Mouse (Mus musculus) adrenal gland, adult 8-10 months (tissue): Measurements from ENCODE around the gene Acox3. TPM values are rescaled to one million over a fixed set of nuclear protein-coding genes. Genes with fewer than 3 reads are reported as not detected.

Source experiments
- DNase-seq: peaks from one replicate; pipeline ENCODE4 v3.0.0; 2022
- total RNA-seq, 4 experiments: library from RNA; stranded (reverse); gene quantifications; 2 replicates each; pipeline ENCODE4 v1.2.4; 2022

Acox3 gene
- total RNA-seq, 4 experiments from 2014 or later: 56.2 to 98.7 (median 78.5) TPM

DNA sequence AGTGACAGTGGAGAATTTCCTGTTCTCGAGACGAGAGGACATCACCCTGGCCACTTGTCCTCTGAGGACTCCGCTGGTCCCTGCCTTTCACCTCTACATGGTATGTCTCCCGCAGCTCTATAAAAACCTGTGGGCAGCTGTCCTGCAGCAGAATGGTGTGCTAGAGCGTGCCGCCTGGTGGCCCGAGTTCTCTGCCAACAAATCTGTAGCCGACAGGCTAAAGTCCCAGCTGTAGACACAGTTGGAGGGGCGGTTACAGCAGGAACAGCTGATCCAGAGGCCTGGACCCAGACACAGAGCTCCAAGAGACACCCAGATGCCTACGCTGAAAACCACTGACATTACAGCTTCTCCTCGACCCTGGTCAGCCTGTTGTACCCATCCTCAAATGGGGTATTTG is 29.1 kb downstream of the Acox3 start:
- DNase-seq: no peak

DNA sequence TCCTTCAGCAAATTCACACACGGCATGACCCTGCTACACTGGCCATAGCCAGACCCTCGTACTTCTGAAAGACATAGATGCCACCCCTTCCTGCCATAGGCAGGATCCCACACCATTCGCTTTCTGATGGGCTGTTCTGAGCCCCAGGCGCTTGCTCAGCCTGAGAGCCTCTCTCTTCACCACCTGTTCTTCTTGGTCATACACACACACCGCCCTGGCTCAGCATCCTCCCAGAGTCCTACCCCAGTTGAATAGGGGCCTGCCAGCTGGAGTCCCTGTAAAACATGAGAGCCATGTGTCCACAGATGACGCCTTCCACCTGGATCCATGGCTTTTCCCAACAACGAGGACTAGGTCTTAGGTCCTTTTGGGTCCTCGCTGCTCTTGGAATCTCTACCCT is 29.9 kb downstream of the Acox3 start:
- DNase-seq: no peak

GRCm38 (mm10) chr5:35616943-35617342 is 34.1 kb downstream of the Acox3 start:
- no peak for DNase-seq

- DNase-seq: no peak
These were observed 38.3 kb downstream of the Acox3 start for GRCm38 (mm10) chr5:35621114-35621513.

DNA sequence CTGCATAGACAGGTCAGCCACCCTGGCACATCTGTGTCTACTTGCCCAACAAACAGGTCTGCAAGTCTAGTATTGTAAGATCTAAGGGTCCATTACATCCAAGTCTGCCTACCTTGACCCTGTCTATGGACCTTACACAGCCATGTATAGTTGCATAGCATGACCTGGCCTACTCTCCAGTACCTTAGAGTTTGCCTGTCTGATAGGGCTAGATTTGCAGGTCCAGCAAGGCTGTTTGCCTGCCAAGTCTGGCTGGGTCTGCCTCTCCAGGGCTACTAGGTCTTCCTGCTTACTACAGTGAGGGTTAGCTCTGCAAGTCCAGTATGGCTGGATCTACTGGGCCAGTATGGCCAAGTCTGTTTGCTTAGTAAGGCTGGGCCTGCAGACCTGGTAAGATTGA is 41.0 kb downstream of the Acox3 start:
- DNase-seq: no peak

GRCm38 (mm10) chr5:35624751-35625239 is 42.0 kb downstream of the Acox3 start:
- DNase-seq: peak; percentile 45

DNA sequence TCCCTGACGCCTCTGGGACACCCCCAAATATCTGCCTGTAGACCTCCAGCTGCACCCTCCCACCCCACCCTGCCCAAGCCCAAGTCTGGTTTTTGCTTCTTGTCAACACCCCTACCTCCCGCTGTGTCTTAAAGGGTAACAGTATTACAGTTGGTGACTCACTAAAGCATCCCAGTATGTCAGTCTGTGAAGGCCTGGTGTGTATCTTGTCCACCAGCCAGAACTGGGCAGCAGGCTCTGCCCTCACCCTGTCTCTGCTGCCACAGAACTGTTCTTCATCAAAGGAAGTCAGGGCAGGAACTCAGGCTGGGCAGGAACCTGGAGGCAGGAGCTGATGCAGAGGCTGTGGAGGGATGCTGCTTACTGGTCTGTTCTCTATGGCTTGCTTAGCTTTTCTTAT is 43.6 kb downstream of the Acox3 start:
- no peak for DNase-seq

GRCm38 (mm10) chr5:35627307-35627840 is 44.5 kb downstream of the Acox3 start:
- no peak for DNase-seq

- no peak for DNase-seq
These were observed 45.8 kb downstream of the Acox3 start for GRCm38 (mm10) chr5:35628685-35629084.

DNA sequence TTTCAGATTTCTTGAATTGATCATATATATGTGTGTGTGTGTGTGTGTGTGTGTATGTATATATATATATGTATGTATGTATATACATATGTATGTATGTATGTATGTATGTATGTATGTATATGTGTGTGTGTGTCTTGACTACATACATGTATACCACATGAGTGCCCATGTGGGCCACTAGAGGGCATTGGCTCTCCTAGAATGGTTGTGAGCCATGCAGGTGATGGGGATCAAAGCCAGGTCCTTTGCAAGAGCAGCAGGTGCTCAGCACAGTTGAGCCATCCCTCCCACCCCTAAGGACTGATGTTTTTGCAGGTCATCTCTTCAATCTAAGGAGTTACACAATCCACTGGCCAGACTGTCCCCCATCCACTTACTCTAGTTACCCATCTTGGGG is 46.5 kb downstream of the Acox3 start:
- no peak for DNase-seq

DNA sequence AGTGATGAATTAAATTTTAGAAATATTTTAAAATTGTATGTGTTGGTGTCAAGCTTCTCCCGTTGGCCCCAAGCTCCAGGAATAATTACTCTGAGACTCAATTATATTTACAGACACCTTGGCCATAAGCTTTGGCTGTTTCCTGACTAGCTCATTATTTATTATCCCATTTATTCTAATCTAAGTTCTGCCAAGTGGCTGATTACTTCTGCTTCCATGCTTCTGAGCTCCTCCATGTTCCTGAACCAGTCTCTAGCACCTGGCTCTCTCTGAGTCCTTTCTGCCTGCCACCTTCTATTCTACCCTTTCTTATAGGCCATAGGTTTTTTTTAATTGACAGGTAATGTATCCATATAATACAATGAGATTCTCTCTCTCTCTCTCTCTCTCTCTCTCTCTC is 47.9 kb downstream of the Acox3 start:
- DNase-seq: no peak

GRCm38 (mm10) chr5:35631224-35631623 is 48.4 kb downstream of the Acox3 start:
- DNase-seq: no peak

GRCm38 (mm10) chr5:35631755-35632154 is 48.9 kb downstream of the Acox3 start:
- DNase-seq: no peak

DNA sequence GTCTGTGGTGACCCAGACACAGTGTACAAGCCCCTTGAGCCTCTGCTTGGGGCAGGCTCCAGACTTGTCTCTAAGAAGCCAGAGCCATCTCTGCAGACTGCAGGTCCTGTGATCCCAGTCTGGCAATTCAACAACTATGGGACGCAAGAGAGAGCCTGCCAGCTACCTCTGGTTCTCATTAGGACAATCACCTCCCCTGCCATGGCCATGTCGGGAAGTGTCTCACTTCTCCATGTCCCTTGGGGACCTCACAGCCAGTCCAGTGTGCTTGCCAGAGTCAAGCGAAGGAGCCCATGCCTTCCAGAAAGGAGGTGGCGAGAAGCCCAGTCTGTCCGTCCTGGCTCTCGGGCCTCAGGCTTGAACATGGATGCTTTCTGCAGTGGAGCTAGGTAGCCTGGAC is 50.0 kb downstream of the Acox3 start:
- DNase-seq: no peak

- peak; percentile 89 for DNase-seq
These were observed 53.2 kb downstream of the Acox3 start for GRCm38 (mm10) chr5:35636016-35636415.

- no peak for DNase-seq
These were observed 59.2 kb downstream of the Acox3 start for GRCm38 (mm10) chr5:35641961-35642584.

GRCm38 (mm10) chr5:35643401-35644048 is 60.7 kb downstream of the Acox3 start:
- no peak for DNase-seq

DNA sequence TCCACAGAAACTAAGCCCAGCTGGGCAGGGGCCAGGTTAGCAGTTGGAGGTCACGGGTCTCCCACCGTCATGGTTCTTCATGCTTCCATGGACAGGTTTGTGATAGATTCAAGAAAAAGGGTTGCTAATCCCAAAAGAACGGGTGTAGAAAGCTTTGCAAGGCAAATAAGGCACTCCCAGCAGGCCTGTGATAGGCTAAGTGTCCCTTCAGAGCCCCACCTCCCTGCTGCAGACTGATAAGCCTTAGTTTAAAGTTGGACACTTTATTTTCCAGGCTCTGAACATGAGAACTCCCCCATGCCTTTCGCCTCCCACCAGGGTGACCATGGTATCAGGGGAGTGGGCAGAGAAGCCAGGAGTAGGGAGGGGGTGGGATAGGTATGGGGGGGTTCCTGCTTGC is 61.2 kb downstream of the Acox3 start:
- no peak for DNase-seq

DNA sequence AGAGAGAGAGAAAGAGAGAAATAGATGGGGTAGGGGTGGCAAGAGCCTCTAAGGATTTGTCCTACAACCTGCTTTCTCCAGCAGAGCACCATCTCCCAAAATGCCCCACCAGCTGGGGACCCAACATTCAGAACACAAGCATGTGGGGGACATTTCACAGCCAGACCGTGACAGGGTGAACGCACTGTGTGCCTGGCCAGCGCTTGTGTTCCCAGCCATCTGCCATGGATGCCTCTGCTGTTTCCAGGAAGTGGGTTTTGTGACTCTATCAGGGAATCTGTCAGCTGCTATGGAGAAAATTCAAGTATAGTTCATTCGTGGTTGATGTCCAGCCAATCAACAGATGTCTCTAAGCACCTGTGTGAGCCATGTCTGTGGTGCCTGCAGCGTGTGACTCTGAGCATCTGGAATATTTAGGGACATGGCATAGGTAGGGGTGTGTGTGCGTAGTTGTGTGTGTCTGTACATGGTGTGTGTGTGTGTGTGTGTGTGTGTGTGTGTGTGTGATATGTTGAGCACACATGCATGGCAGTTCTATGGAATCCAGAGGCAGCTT is 63.2 kb downstream of the Acox3 start:
- no peak for DNase-seq

DNA sequence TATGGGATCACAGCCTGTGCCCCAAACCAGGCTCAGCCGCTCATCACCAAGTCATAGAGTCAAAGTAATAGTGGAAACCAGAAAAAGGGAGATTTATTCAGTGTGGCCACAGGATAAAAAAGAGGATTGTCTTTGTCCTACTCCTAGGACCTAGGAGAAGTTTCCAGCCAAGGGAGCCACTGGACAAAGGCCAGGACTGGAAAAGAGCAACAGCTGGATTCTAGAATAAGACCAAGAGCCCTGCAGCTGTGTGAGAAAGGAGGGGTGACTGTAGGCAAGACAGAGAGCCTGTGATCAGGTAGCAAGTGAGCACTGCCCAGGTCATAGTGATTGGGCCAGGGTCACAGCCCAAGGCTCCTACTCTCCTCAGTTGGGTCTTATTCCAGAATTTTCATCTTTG is 64.1 kb downstream of the Acox3 start:
- no peak for DNase-seq

DNA sequence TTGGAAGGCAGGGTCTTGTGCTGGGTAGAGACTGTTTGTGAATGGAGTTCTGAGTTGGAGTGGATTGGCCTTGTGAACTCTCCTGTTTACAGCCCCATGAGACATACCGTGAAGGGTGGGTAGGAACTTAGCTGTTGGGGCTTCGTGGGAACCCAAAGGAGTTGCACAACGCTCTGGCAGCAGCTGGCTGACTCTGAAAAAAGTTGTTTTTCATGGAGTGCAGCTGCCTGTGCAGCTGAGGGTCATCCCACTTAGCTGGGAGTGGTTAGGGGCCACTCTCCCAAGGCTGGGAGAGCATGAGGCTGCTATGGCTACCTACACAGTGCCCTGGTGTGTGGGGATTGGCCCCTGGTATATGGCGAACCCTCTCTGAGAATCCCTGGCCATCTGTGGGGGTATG is 64.7 kb downstream of the Acox3 start:
- DNase-seq: no peak

DNA sequence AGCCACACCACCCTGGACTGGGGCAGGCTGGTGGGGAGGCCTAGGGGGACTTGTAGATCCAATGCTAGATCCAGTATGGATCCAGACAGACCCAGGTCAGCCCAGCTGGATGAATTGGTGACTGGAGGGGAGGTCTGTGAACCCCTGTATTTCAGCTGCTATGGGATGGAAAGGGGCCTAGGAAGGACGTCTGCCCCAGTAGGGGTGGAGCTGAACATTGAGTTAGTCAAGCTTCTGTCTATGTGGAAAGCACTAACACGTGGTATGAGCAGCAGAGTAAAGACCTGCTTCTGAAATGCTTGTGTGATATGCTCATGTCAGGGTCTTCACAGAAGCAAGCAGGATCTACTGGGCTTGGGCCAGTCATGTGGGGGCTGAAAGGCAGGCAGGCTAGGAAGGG is 65.4 kb downstream of the Acox3 start:
- DNase-seq: no peak

- DNase-seq: no peak
These were observed 69.5 kb downstream of the Acox3 start for GRCm38 (mm10) chr5:35652319-35652718.

- no peak for DNase-seq
These were observed 70.0 kb downstream of the Acox3 start for GRCm38 (mm10) chr5:35652872-35653271.
